Mouse (Mus musculus): ENCODE data around the gene Hlcs.

GRCm38 (mm10) chr16:94258366-94259310 is 54.7 kb downstream of the Hlcs start:
- TF ChIP-seq POLR2A (IDR thresholded peaks at IDR 0.05; ENCODE audit: insufficient read depth, low read length) (no peak), CTCF (IDR thresholded peaks at IDR 0.05; ENCODE audit: low read depth, low read length) (peak; percentile 66), EP300 (IDR thresholded peaks at IDR 0.05; ENCODE audit: insufficient read depth, low read depth, low read length) (no peak)

Data from ES-Bruce4 (cell line).